Mouse (Mus musculus): ENCODE data around the gene Eif4b. TPM values are rescaled to one million over a fixed set of nuclear protein-coding genes. Genes with fewer than 3 reads are reported as not detected.

Gene Eif4b
- polyA plus RNA-seq, 1 experiment: 124 TPM

DNA sequence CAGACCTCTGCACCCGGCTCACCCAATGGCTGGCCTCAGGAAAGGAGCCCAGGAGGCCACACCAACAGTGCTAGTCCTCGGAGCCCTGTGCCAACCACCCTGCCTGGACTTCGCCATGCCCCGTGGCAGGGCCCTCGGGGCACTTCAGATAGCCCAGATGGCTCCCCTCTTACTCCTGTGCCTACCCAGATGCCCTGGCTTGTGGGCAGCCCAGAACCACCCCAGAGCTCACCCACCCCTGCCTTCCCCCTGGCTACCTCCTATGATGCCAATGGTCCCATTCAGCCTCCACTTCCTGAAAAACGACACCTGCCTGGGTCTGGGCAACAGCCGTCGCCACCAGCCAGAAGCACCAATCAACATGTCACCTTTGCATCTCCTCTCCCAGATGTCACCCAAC, 39.3 kb downstream of the Eif4b start:
- WGBS: 77% methylated on average over 8 of the region's 8 CpGs
- no peak overlapping the region for H3K4me3 ChIP-seq (ENCODE audit: insufficient read depth, low read depth, low read length)
- peaks cover 15% of the 10 kb centered on the region; the same call in 1 of the 2 replicates for H3K4me1 ChIP-seq (ENCODE audit: control insufficient read depth, insufficient read depth, low read length)
- no peaks in the 10 kb centered on the region for H3K27me3 ChIP-seq (replicated peaks; ENCODE audit: control insufficient read depth, insufficient read depth, low read length)
- DNase-seq: no peak
- H3K36me3 ChIP-seq (ENCODE audit: control insufficient read depth, insufficient read depth, low read length): peaks cover 16% of the 10 kb centered on the region
- no peak for TF ChIP-seq CTCF (conservative IDR thresholded peaks at IDR 0.05; ENCODE audit: insufficient read depth, insufficient read length, low read depth, low read length)
- no peak for TF ChIP-seq POLR2A (IDR thresholded peaks at IDR 0.05; ENCODE audit: low read depth, low read length)
- H3K27ac ChIP-seq (ENCODE audit: insufficient read depth, low read depth, low read length): no peak overlapping the region

DNA sequence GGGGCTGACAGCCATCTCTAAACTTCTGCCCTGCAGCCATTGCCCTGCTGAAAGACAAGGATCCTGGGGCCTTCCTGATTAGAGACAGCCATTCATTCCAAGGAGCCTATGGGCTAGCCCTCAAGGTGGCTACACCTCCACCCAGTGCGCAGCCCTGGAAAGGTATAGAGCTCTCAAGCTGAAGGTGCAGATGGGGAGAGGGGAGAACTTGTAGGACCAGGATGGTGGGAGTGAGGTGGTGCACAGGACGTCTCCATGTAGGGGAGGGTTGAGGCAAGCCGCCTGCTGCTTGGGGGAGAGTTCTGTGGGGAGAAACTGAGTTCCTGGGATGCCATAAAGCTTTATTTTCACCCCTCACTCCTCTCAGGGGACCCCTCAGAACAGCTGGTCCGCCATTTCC, 40.1 kb downstream of the Eif4b start:
- peaks cover 9% of the 10 kb centered on the region; the same call in 1 of the 2 replicates for H3K4me1 ChIP-seq (ENCODE audit: control insufficient read depth, insufficient read depth, low read length)
- H3K27me3 ChIP-seq (replicated peaks; ENCODE audit: control insufficient read depth, insufficient read depth, low read length): no peaks in the 10 kb centered on the region
- 86% methylated on average over 4 of the region's 4 CpGs for WGBS
- H3K27ac ChIP-seq (ENCODE audit: insufficient read depth, low read depth, low read length): no peak overlapping the region
- DNase-seq: no peak
- H3K36me3 ChIP-seq (ENCODE audit: control insufficient read depth, insufficient read depth, low read length): peaks cover 16% of the 10 kb centered on the region
- no peak overlapping the region for H3K4me3 ChIP-seq (ENCODE audit: insufficient read depth, low read depth, low read length)
- no peak for TF ChIP-seq POLR2A (IDR thresholded peaks at IDR 0.05; ENCODE audit: low read depth, low read length)
- no peak for TF ChIP-seq CTCF (conservative IDR thresholded peaks at IDR 0.05; ENCODE audit: insufficient read depth, insufficient read length, low read depth, low read length)

DNA sequence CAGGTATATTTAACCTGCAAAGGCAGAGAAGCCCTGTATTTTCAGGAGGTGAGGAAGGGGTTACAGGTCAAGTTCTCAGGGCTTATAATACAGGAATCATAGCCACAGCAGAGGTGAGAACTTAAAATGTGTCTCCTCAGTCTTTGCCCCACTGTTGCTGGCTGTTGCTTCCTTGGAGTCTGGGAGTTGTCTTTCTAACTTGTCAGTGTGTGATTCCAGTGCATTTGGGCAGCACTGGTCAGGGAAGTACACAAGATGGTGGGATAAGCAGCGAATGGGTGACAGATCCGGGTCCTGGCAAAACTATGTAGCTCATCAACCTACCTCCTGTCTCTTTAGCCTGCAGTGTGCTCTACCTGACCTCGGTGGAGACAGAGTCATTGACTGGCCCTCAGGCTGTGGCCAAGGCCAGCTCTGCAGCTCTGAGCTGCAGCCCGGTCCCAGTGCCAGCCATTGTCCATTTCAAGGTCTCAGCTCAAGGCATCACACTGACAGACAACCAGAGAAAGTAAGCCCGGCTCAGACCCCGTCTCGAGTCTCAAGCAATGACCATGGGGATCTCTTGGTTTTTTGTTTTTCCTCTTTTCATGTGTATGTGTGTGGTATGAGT, 41.2 kb downstream of the Eif4b start:
- no peaks in the 10 kb centered on the region for H3K27me3 ChIP-seq (replicated peaks; ENCODE audit: control insufficient read depth, insufficient read depth, low read length)
- no peak overlapping the region for H3K27ac ChIP-seq (ENCODE audit: insufficient read depth, low read depth, low read length)
- no peak for TF ChIP-seq POLR2A (IDR thresholded peaks at IDR 0.05; ENCODE audit: low read depth, low read length)
- H3K4me1 ChIP-seq (ENCODE audit: control insufficient read depth, insufficient read depth, low read length): 0 out of 2 replicates have a peak, but pooled peaks cover 3% of the 10 kb centered on the region
- H3K4me3 ChIP-seq (ENCODE audit: insufficient read depth, low read depth, low read length): no peak overlapping the region
- peaks cover 12% of the 10 kb centered on the region for H3K36me3 ChIP-seq (ENCODE audit: control insufficient read depth, insufficient read depth, low read length)
- WGBS: 75% methylated on average over 7 of the region's 7 CpGs
- no peak for DNase-seq

DNA sequence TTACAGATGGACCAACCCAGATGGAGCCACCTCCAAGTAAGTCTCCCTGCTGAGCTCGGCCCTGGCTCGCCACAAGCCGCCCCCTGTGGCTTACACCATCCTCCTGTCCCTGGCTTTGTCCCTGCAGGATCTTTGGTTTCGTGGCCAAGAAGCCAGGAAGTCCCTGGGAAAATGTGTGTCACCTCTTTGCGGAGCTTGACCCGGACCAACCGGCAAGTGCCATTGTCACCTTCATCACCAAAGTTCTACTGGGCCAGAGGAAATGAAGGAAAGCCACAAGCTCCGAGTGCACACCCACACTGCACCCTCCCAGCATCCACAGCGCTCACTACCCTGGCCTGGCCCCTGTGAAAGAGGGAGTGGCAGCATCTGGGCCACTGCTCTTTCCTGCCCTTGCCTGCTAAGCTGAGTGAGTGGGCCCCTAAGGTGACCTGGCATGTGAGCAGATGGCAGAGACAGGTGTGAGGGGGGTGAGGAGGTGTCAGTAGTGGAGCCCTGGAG, 42.2 kb downstream of the Eif4b start:
- WGBS: 57% methylated on average over 9 of the region's 9 CpGs
- Histone ChIP-seq H3K4me1 (ENCODE audit: control insufficient read depth, insufficient read depth, low read length) (no peaks in the 10 kb centered on the region), H3K27me3 (replicated peaks; ENCODE audit: control insufficient read depth, insufficient read depth, low read length) (no peaks in the 10 kb centered on the region), H3K27ac (ENCODE audit: insufficient read depth, low read depth, low read length) (no peak overlapping the region), H3K4me3 (ENCODE audit: insufficient read depth, low read depth, low read length) (no peak overlapping the region), H3K36me3 (ENCODE audit: control insufficient read depth, insufficient read depth, low read length) (peaks cover 9% of the 10 kb centered on the region)
- no peak for DNase-seq
- TF ChIP-seq CTCF (conservative IDR thresholded peaks at IDR 0.05; ENCODE audit: insufficient read depth, insufficient read length, low read depth, low read length) (no peak), POLR2A (IDR thresholded peaks at IDR 0.05; ENCODE audit: low read depth, low read length) (no peak)

DNA sequence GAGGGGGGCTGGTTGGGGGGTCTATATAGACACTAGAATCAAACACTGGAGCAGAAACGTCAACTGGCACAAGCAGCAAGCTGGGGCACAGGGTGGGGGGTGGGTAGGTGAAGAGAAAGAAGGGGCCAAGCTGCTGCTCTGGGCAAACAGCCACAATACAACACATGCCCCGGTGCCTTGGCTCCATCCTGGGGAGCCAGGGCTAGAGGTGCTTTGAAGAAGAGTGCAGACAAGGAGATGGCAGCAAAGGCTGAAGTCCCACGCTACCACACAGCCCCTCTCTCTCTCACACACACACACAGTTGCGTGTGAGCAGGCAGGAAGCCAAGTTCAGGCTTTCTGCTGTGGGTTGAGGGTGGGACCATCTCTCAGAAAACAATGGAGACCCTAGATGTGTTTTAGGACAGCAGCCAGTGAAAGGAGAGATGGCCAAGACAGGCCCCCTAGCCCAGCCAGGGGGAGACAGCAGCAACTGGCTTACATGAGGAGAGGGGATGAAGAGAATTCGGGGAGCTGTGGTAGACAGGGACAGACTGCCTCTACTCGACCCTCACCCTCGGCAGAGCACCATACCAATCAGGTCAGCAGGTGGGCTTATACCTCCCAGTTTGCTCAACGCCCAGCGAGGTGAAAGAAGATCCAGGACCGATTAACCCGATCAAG, 43.3 kb downstream of the Eif4b start:
- TF ChIP-seq CTCF (conservative IDR thresholded peaks at IDR 0.05; ENCODE audit: insufficient read depth, insufficient read length, low read depth, low read length): no peak
- TF ChIP-seq POLR2A (IDR thresholded peaks at IDR 0.05; ENCODE audit: low read depth, low read length): no peak
- no peak for DNase-seq
- WGBS: 71% methylated on average over 11 of the region's 11 CpGs
- H3K4me3 ChIP-seq (ENCODE audit: insufficient read depth, low read depth, low read length): no peak overlapping the region
- H3K27me3 ChIP-seq (replicated peaks; ENCODE audit: control insufficient read depth, insufficient read depth, low read length): no peaks in the 10 kb centered on the region
- no peak overlapping the region for H3K27ac ChIP-seq (ENCODE audit: insufficient read depth, low read depth, low read length)
- H3K36me3 ChIP-seq (ENCODE audit: control insufficient read depth, insufficient read depth, low read length): peaks cover 9% of the 10 kb centered on the region
- no peaks in the 10 kb centered on the region for H3K4me1 ChIP-seq (ENCODE audit: control insufficient read depth, insufficient read depth, low read length)

DNA sequence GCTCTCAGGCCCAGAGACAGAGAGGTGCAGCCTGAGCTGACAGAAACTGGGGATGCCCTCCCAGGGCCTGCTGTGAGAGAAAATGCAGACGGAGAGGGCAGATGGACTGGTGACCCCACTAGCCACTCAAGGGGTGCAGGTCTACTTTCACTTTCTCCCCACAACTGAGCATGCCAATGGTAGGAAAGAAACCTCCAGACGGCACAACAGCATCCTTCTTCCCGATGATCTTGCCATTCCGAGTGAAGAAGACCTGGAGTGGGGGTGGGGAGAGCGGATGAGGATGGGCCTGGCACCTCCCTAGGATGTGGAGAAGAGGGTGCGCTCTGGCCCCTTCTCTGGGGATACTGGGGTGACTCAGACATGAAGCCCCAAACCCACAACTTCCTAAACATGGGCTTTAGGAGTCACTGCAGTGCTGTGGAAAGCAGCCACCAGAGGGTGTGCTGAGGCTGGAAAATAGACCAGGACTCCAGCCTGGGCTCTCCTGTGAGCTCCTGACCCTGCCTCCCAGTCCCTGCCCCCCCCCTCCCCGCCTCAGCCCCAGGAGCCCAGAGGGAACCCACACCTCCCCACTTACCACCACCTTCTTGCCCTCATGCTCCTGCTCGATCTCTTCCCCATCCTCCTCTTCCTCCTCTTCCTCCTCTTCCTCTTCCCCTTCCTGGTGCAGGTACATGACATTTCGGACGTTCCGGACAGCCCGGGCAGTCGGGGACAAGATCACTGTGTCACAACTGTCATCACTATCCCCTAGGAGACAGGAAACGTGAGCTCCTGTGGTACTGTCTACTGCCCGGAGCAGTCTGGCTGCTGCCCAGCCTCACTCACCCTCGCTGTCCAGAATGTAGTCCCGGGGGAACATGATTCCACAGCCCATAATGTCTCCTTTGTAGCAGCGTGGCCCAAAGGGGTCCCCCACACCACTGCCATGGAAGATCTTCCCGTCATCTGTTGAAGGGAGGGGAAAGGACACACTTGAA, 44.2 kb downstream of the Eif4b start:
- TF ChIP-seq POLR2A (IDR thresholded peaks at IDR 0.05; ENCODE audit: low read depth, low read length): no peak
- TF ChIP-seq CTCF (conservative IDR thresholded peaks at IDR 0.05; ENCODE audit: insufficient read depth, insufficient read length, low read depth, low read length): peak; percentile 57
- 63% methylated on average over 19 of the region's 19 CpGs for WGBS
- Histone ChIP-seq H3K36me3 (ENCODE audit: control insufficient read depth, insufficient read depth, low read length) (peaks cover 6% of the 10 kb centered on the region), H3K27ac (ENCODE audit: insufficient read depth, low read depth, low read length) (no peak overlapping the region), H3K4me1 (ENCODE audit: control insufficient read depth, insufficient read depth, low read length) (no peaks in the 10 kb centered on the region), H3K4me3 (ENCODE audit: insufficient read depth, low read depth, low read length) (no peak overlapping the region), H3K27me3 (replicated peaks; ENCODE audit: control insufficient read depth, insufficient read depth, low read length) (no peaks in the 10 kb centered on the region)
- peak; percentile 76 for DNase-seq

Data from kidney, adult 2 months (tissue).